Mouse (Mus musculus): ENCODE data around the gene Glmp.
A peak's percentile ranks its signal among the peaks of the same experiment; 100 is the strongest.
"Not testable (repeated sequence)": the region's sequence is repeated elsewhere in the genome, so short reads cannot be mapped to it uniquely, and the experiment has no call there.

Gene Glmp

GRCm38 (mm10) chr3:88335436-88336053 lies 10.7 kb downstream of the Glmp start:
- DNase-seq (ENCODE audit: low read depth, low spot score) = peak; percentile 64

GRCm38 (mm10) chr3:88336058-88337013 lies 11.5 kb downstream of the Glmp start, which contains the start of the genes Tmem79 and Smg5:
Gene Tmem79 (minus strand): TSS chr3:88336148.
Gene Smg5 (plus strand): TSS chr3:88336260.
- DNase-seq (ENCODE audit: low read depth, low spot score) = peak; percentile 96

GRCm38 (mm10) chr3:88337367-88338020 lies 12.7 kb downstream of the Glmp start:
- DNase-seq (ENCODE audit: low read depth, low spot score) = peak; percentile 81

- no peak for DNase-seq (ENCODE audit: low read depth, low spot score)
Measured at GRCm38 (mm10) chr3:88338316-88338715, 13.5 kb downstream of the Glmp start.

- DNase-seq (ENCODE audit: low read depth, low spot score) = no peak
Measured at GRCm38 (mm10) chr3:88339006-88339405, 14.2 kb downstream of the Glmp start.

GRCm38 (mm10) chr3:88350732-88351131 lies 25.9 kb downstream of the Glmp start:
- DNase-seq (ENCODE audit: low read depth, low spot score) = no peak

- no peak for DNase-seq (ENCODE audit: low read depth, low spot score)
Measured at GRCm38 (mm10) chr3:88352907-88353306, 28.1 kb downstream of the Glmp start.

- DNase-seq (ENCODE audit: low read depth, low spot score) = no peak
Measured at GRCm38 (mm10) chr3:88354396-88355165, 29.8 kb downstream of the Glmp start.

- DNase-seq (ENCODE audit: low read depth, low spot score) = no peak
Measured at GRCm38 (mm10) chr3:88359584-88359983, 34.8 kb downstream of the Glmp start.

GRCm38 (mm10) chr3:88359989-88360388 lies 35.2 kb downstream of the Glmp start:
- DNase-seq (ENCODE audit: low read depth, low spot score) = no peak

GRCm38 (mm10) chr3:88361096-88361495 lies 36.3 kb downstream of the Glmp start:
- DNase-seq (ENCODE audit: low read depth, low spot score) = no peak

- DNase-seq (ENCODE audit: low read depth, low spot score) = no peak
Measured at GRCm38 (mm10) chr3:88361612-88362313, 36.9 kb downstream of the Glmp start.

GRCm38 (mm10) chr3:88363700-88364099 lies 38.9 kb downstream of the Glmp start:
- no peak for DNase-seq (ENCODE audit: low read depth, low spot score)

GRCm38 (mm10) chr3:88364337-88364736 lies 39.5 kb downstream of the Glmp start, which contains the start of gene Paqr6:
Gene Paqr6 (plus strand): TSS chr3:88364584.
- DNase-seq (ENCODE audit: low read depth, low spot score) = peak; percentile 90

GRCm38 (mm10) chr3:88365705-88366361 lies 41.0 kb downstream of the Glmp start:
- DNase-seq (ENCODE audit: low read depth, low spot score) = no peak

GRCm38 (mm10) chr3:88366830-88367428 lies 42.1 kb downstream of the Glmp start:
- DNase-seq (ENCODE audit: low read depth, low spot score) = peak; percentile 52

GRCm38 (mm10) chr3:88367517-88367916 lies 42.7 kb downstream of the Glmp start:
- DNase-seq (ENCODE audit: low read depth, low spot score) = not testable (repeated sequence)

GRCm38 (mm10) chr3:88368511-88368910 lies 43.7 kb downstream of the Glmp start:
- DNase-seq (ENCODE audit: low read depth, low spot score) = not testable (repeated sequence)

GRCm38 (mm10) chr3:88372643-88373042 lies 47.8 kb downstream of the Glmp start, which contains the start of gene Bglap3:
Gene Bglap3 (minus strand): TSS chr3:88372743.
- DNase-seq (ENCODE audit: low read depth, low spot score) = peak; percentile 47
